Mouse (Mus musculus) ES-Bruce4 (cell line): ENCODE data around the gene Ltbp1.

Experiments
- CTCF ChIP-seq: IDR thresholded peaks from one replicate; pipeline ENCODE4 v1.8.1; 2011; ENCODE audit warnings: low read depth, low read length
- EP300 ChIP-seq: IDR thresholded peaks from 2 replicates; pipeline ENCODE4 v1.6.1; 2011; ENCODE audit warnings: low read depth, low read length; ENCODE audit not compliant: insufficient read depth

GRCm38 (mm10) chr17:75251094-75251493, 245.7 kb downstream of the Ltbp1 start:
- TF ChIP-seq CTCF = no peak
- TF ChIP-seq EP300 = no peak
